Mouse (Mus musculus) monocyte, adult 2 months (primary cell): ENCODE results near the gene Ppme1.

Experiments
- DNase-seq, 2 experiments: peaks; one replicate each; pipeline ENCODE4 v3.0.0; 2022; ENCODE audit warnings: low spot score in 2 of 2, low read depth in 1 of 2

Gene Ppme1

DNA sequence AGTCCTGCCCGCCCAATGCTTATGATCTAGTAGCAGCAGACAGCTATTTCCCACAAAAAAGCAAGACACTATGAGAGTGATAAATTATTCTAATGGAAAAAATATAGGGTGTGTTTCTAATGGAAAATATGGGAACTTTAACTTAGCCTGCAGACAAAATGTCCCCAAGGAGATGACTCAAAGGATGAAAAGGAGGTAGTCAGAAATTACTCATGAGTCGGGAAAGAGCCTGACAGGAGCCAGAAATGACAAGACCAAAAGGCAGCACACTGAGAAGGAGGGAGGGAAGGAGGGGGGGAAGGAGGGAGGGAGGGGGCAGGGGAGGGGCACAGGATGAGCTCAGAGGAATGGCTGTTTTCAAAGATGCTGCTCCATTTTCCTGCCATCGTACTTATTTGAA lies 90.5 kb downstream of the Ppme1 start:
- DNase-seq, result no peak

GRCm38 (mm10) chr7:100279803-100280202 lies 92.3 kb downstream of the Ppme1 start:
- DNase-seq, result no peak
